Mouse (Mus musculus): ENCODE data around the gene Il3ra. TPM values are rescaled to one million over a fixed set of nuclear protein-coding genes. Genes with fewer than 3 reads are reported as not detected.
A peak's percentile ranks its signal among the peaks of the same experiment; 100 is the strongest.

The Il3ra gene
- 10 to 100 TPM in 1 of 2 experiments, 1 to 10 TPM in 1; 5.1 to 12.1 TPM for polyA plus RNA-seq (2017; shearing (Covaris generic))

GRCm38 (mm10) chr14:14345948-14346812 is at the start of gene Il3ra:
Il3ra (plus strand) TSS chr14:14346275.
- ATAC-seq: peak; percentile 35

GRCm38 (mm10) chr14:14308938-14309337 is 37.1 kb upstream of the Il3ra start:
- ATAC-seq: no peak

- ATAC-seq: no peak
These were observed 36.7 kb upstream of the Il3ra start for GRCm38 (mm10) chr14:14309416-14309815.

DNA sequence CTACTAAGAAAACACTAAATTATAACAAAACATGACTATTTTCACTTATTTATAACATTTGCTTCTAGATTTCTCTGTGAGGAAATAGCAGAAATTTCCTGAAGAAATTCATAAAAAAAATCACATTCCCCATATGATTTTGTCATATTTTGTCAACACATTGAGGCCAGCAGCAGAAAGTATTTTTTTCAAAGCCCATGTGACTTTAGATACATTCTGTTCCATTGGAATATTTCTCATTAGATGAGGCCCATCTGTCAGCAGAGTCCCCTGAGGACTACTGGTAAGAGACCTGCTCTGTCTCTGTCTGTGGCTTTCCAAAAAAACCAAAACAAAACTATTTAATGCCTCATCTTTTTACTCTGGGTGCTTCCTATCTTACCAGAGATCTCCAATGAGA is 23.5 kb upstream of the Il3ra start, which contains the start of gene Olfr31:
Gene Olfr31, plus strand, starts transcription at position 301 of the 400 bp plus-strand sequence.
- ATAC-seq: no peak

DNA sequence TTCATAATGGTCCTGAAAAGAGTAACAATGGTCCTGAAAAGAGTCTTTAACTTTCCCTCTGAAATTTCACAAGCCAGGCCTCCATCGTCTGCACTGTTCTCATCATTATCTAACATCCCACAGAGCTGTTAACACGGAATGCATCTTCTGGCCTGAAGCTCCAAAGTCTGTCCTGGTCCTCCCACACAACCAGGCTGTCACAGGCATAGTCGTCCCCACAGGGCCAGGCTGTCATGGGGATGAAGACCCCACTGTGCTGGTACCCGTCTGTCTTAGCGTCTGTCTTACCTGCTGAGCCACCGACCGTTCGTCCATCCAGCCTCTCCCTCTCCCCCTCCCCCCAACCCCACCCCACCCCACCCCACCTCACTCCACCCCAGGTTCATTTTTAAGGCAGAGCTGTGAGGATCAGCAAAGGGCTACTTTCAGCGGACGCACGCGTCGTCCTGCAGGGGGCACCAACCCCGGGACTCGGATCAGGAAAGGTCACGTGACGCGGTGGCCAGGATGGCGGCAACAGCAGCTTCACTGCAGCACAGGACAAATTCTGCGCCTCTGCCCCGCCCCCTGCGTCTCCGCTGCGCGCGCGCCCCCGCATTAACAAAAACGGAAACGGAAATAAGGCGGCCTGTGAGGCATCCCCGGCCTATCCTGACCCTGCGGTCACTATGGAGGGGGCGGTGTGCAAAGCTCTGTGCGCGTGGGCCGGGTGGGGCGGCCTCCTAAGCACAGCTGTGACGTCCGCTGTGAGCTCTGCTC is 783 bp upstream of the Il3ra start:
- peak; percentile 72 for ATAC-seq

DNA sequence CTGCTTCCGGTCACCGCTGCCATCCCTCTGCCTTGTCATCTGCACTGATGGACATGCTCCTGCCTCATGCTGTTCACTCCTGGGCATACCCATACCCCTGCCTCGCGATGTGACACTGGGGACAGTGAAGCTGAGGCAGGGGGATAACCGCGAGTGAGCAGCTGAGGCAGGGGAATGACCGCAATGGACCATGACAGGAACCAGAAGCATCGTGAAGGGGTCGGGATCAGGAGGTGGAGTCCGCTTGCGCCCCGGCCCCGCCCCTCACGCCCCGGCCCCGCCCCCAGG is 682 bp downstream of the Il3ra start:
- no peak for ATAC-seq

DNA sequence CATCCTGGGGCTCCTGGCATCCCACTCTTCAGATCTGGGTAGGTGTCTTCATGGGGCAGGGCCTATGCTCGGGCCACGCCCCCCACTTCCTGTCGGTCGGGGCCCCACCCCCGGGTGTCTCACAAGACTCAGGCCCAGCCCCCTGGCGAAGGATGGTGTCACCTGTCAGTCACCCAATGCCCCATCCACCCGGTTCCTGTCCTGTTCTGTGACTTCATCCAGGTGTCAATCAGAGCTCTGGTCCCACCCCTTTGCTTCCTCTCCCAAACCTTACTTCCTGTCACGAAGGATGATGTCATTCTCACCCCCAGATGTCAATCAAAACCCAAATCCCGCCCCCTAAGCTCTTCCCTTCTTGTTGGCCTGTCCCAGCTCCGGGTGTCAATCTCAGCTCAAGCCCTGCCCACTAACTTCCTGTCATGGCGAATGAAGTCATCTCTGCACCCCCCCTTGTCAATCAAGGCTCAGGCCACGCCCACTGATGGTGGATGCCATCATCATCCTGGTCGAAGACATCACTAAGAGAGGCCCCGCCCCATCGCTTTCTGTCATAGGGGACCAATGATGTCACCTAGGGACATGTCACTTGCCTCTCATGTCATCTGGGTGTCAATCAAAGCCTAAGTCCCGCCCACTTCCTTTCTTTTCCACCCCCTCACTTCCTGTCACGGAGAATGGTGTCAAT is 1.2 kb downstream of the Il3ra start:
- ATAC-seq: peak; percentile 3

DNA sequence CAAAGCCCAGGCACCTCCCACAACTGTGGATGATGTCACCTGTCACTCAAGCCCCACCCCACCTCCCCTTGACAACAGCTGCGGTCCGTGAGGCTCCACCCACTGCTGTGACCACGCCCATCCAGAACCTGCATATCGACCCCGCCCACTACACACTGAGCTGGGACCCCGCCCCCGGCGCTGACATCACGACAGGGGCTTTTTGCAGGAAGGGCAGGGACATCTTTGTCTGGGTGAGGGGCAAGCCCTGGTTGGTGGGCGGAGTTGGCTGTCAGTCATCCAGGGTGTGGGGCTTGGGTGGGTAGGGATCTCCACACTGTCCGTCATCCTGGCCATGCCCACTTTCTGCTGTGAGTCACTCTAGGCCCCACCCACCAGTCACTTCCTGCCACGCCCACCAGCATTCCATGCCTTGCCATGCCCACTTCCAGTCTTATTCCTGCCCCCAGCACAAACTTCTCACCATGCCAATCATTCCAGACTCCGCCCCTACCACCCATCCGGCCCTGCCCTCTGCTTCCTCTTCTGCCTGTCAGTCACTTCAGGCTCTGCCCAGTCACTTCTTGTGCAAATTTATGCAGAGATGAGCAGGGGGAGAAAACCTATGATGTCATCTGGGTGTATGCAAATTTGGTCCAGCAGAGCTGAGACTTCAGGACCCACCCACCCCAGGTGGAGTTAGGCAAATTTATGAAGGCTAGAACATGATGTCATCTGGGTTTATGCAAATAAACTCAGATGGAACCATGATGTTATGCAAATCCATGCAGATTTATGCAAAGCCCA is 2.0 kb downstream of the Il3ra start:
- ATAC-seq: peak; percentile 1

GRCm38 (mm10) chr14:14348674-14349401 is 2.8 kb downstream of the Il3ra start:
- no peak for ATAC-seq

- ATAC-seq: peak; percentile 2
These were observed 3.6 kb downstream of the Il3ra start for GRCm38 (mm10) chr14:14349485-14350262.

DNA sequence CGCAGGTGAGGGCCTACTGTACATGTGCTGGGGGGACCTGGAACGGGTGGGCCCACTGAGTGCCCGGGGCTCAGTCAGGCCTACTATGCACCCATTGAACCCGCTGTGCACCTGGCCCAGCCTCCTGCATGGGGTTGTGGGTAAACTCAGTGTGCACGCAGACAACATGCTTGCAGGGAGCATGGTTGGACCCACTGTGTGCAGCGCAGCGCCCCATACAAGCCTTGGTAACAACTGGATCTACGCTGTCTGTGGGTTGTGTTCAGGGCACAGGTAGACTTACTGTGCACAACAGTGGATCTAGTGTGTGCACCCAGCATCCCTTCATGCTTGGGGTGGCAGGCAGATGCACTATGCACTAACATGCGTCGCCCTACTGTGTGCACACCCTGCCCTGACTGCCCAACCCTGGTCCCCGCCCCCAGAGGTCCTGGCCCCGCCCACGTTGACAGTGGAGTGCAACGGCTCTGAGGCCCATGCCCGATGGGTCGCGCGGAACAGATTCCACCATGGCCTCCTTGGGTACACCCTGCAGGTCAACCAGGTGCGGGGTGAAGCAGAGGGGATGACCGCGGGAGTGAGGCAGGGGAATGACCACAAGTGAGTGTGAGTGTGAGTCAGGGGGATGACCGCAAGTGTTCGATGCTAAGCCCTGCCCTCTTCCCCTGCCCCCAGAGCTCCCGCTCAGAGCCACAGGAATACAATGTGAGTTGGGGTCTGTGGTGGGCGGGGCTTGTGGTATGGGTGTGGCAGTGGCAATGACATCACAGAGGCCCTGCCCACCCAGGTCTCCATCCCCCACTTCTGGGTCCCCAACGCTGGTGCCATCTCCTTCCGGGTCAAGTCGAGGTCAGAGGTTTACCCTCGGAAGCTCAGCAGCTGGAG is 4.4 kb downstream of the Il3ra start:
- ATAC-seq: no peak

- no peak for ATAC-seq
These were observed 5.0 kb downstream of the Il3ra start for GRCm38 (mm10) chr14:14351148-14351455.

- peak; percentile 5 for ATAC-seq
These were observed 5.9 kb downstream of the Il3ra start for GRCm38 (mm10) chr14:14351721-14352590.

DNA sequence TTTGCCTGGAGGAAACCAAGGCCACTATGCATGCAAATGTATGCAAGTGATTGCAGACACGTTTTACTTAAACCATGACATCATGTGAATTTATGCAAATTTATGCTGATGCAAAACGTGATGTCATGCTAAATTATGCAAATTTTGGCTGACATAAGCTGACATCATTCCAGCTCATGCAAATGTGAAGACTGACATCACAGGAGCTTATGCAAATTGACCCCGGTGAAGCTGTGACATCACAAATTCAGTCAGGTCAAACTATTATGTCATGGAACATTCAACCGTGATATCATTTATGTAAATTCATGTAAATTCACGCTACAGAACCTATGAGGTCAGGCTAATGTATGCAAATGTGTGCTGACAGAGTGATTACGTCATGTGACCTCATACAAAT is 6.5 kb downstream of the Il3ra start:
- peak; percentile 8 for ATAC-seq

DNA sequence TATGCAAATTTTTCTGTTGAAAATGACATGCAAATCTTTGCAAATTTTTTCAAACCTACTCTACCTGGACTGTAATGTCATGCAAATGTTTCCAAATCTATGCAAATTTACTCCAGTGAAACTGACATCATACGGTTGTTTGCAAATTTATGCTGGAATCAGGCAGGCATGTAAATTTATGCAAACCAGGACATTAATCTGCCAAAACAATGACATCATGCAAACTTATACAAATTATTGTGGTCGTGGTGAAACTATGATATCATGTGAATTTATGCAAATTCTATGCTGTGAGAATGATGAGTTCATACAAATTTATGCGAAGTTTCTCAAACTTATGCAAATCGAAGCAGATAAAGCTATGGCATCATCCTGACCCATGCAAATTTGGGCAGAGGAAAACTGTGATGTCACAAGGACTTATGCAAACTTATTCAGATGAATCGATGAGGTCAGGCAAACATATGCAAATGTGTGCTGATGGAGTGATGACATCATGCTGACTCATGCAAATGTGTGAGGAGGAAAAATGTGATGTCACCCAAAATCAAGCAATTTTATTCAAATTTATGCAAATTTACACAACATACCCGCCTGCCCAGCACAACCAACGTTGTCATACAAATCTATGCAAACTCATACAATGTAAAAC is 7.1 kb downstream of the Il3ra start:
- ATAC-seq: peak; percentile 6

DNA sequence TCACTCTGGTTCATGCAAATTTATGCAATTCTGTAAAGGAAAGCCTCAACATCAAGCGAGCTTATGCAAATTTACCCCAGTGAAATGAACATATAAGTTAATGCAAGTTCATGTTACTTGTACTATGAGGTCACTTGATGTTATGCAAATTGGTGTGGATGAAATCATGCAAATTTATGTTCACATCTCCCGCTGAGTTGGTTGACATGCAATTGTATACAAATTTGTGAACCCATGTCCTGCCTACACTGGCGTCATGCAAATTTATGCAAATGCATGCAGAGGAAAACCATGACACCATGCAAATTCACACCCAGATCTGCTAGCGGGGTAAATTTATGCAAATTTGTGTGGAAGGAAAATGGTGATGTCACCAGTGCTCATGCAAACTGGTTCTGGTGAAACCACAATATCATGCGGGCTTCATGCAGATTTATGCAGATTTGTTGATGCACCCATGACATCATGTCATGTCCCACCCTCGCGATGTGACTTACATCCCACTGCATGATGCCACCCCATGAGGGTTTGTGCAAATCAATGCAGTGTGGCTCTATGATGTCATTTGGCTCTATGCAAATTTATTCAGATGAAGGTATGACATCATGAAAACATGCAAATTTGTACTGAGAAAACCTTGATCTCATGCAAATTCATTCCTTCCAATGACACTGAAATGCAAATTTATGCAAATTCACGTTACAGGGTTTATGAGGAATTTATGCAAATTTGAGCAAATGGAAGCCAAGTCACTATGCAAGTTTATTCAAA is 7.8 kb downstream of the Il3ra start:
- ATAC-seq: peak; percentile 2

- no peak for ATAC-seq
These were observed 8.7 kb downstream of the Il3ra start for GRCm38 (mm10) chr14:14354511-14355359.
